Mouse (Mus musculus): ENCODE measurements around the gene Mrpl28.
"Not testable (repeated sequence)": the region's sequence is repeated elsewhere in the genome, so short reads cannot be mapped to it uniquely, and the experiment has no call there.

The Mrpl28 gene

GRCm38 (mm10) chr17:26175248-26175647, 51.9 kb downstream of the Mrpl28 start:
- in situ Hi-C loops (cut with MboI, MseI): not testable (repeated sequence)

All from T-helper 1 cell (primary cell).